Mouse (Mus musculus): Measurements from ENCODE around the gene Gm2956. TPM values are rescaled to one million over a fixed set of nuclear protein-coding genes. Genes with fewer than 3 reads are reported as not detected.
"Not testable (repeated sequence)": the region's sequence is repeated elsewhere in the genome, so short reads cannot be mapped to it uniquely, and the experiment has no call there.

Gm2956 gene
- not detected for total RNA-seq (2021)
- long read RNA-seq, experiment 1, partial matches to known transcripts, result 0 of 1 reads
- long read RNA-seq, experiment 1, other reads (novel, unspliced or antisense), result 1 of 1 reads
- long read RNA-seq, experiment 2, partial matches to known transcripts, result 0 of 1 reads
- long read RNA-seq, experiment 2, other reads (novel, unspliced or antisense), result 1 of 1 reads

DNA sequence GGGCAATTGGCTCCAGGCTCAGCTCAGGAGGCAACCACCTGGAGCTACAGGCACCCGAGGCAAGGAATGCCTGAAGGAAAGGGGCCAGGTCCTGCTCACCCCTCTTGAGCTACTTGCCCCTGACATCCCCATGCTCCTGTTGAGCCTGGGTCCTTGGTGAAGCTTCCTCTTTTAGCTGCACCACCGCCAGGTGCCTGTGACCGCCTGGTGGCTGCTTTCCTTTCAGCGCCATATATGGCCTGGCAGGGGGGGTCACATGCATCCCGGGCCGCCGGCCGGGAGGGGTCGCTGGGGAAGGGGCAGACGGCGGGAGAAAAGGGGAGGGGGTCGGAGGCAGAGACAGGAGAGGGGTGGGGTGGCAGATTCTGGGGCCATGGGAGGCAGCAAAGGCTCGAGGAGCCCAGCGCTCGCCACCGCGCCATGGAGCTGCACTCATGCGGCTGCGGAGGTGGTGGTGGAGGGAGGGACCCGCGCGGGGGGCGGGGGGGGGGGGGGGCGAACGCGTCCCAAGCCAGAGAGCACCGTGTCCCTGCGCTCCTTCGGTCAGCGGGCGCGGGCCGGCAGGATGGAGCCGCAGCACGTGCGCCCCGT, at the start of gene Gm2956:
Gene Gm2956, plus strand, starts transcription at position 541 of the 591 bp plus-strand sequence.
- peak in 1 of 2 experiments; percentile 0 for DNase-seq

DNA sequence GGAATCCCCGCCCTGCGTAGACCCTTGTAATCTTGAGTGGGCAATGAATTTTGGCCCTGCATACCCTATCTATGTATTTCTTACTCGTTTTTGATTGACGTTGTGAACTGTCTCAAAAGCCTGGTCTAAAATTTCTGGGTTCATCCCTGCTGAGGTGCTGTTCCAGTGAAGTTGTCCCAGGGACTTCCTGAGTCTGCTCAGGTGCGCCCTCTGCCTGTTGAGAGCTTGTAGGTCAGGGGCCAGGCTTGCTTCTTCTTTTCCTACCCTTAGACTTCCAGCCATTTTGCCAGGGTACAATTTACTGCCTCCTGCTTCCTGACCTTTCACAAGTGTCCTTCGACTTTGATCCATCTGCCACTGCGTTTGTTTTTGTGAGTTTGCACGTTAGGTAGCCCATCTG, 979 bp downstream of the Gm2956 start:
- peak in 1 of 2 experiments; percentile 0 for DNase-seq

DNA sequence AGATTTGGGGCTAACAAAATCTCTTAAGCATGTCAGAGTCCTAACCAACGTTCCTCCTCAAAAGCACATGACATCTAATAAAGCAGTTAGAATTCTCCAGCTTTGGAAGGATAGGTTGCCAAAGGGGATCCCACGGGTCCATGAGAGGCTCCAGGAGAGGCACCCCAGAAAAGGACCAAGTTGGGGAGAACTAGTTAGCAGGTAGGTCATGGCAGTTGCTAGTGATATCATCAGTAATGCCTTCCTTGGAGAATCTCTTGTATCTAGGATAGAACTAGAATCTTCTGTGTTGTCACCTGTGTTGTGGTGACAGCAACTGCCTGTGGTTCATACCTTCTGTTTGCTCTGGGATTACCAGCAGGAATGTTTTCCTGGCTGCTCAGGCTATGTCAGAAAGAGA, 62.4 kb downstream of the Gm2956 start, which contains the start of gene Gm10413:
Gene Gm10413, plus strand, starts transcription at position 301 of the 400 bp plus-strand sequence.
- not testable (repeated sequence) for DNase-seq

Other genes with a start within 250 kb of the Gm2956 start
- not detected for gene Gm10340, start 198.6 kb upstream of the Gm2956 start, total RNA-seq (2021)
- not detected for gene Gm5795, start 144.4 kb upstream of the Gm2956 start, total RNA-seq (2021)
- under 1 TPM; 0.36 to 0.50 TPM for gene D830030K20Rik, start 124.1 kb upstream of the Gm2956 start, total RNA-seq (2021)
- not detected for gene Gm10413, start 62.5 kb downstream of the Gm2956 start, total RNA-seq (2021)
- gene Gm10409, start 80.0 kb downstream of the Gm2956 start, total RNA-seq (2021), result under 1 TPM; 0.12 to 0.21 TPM
- not detected for gene Gm3005, start 95.5 kb downstream of the Gm2956 start, total RNA-seq (2021)
- gene Gm10408, start 116.8 kb downstream of the Gm2956 start, total RNA-seq (2021), result not detected